Mouse (Mus musculus): ENCODE results near the gene Pdzrn4.

GRCm38 (mm10) chr15:92763303-92763702 lies 366.6 kb downstream of the Pdzrn4 start:
- TF ChIP-seq CTCF (IDR thresholded peaks at IDR 0.05; ENCODE audit: low read depth, low read length): no peak
- no peak for TF ChIP-seq POLR2A (IDR thresholded peaks at IDR 0.05; ENCODE audit: insufficient read depth, low read length)
